Mouse (Mus musculus): ENCODE results near the gene Psmb9.

DNA sequence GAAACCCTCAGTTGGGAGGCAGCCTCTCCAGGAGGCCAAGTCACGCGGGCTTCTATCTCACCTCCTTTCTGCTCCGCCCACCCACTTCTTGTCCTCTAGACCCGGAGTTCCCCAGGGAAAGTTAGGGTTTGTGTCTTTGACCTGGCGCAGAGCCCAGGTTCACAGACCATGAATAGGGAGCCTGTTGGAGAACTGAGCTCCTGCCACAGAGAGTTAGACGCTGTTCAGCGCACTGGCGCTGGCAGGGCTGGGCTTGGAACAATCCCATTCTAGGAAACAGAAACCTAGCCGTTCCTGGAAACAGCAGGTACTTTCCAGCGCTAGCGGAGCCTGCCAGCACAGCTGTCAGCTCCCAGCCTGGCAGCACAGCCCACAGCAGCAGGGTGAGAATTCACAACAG, 31.1 kb upstream of the Psmb9 start:
- no peak for TF ChIP-seq FLI1 (IDR thresholded peaks at IDR 0.05; ENCODE audit: low read length)
- TF ChIP-seq GATA1 (IDR thresholded peaks at IDR 0.05; ENCODE audit: borderline replicate concordance, low read length), result no peak
